Mouse (Mus musculus) cerebellum, adult 2 months (tissue): ENCODE data around the gene Dcxr. TPM values are rescaled to one million over a fixed set of nuclear protein-coding genes. Genes with fewer than 3 reads are reported as not detected.

Experiments used
- DNase-seq, 2 experiments: peaks; one replicate each; pipeline ENCODE4 v3.0.0; 2021
- H3K27ac ChIP-seq: fragments of 200-500 bp; 2 replicates; pipeline ENCODE4 v1.5.1; 2012; ENCODE audit warnings: low read length, control low read depth, inconsistent platforms; ENCODE audit not compliant: insufficient read depth
- H3K27me3 ChIP-seq: fragments of 200-500 bp; 2 replicates; pipeline ENCODE4 v1.6.1; 2012; ENCODE audit warnings: inconsistent platforms, mild to moderate bottlenecking, low read length, moderate library complexity; ENCODE audit not compliant: control insufficient read depth, insufficient read depth
- H3K4me1 ChIP-seq: fragments of 200-500 bp; 2 replicates; pipeline ENCODE4 v1.6.1; 2011; ENCODE audit warnings: low read length; ENCODE audit not compliant: control insufficient read depth, insufficient read depth
- H3K4me3 ChIP-seq: fragments of 200-500 bp; replicated peaks from 2 replicates; pipeline ENCODE3; 2011; ENCODE audit warnings: mild to moderate bottlenecking, low read depth, low read length, control low read depth; ENCODE audit not compliant: insufficient read depth
- CTCF ChIP-seq: fragments of 200-500 bp; IDR thresholded peaks from 2 replicates; pipeline ENCODE4 v1.5.1; 2011; ENCODE audit warnings: low read depth, mild to moderate bottlenecking, control low read depth, low read length, moderate library complexity, borderline replicate concordance; ENCODE audit not compliant: insufficient read depth
- POLR2A ChIP-seq: fragments of 200-500 bp; IDR thresholded peaks from 2 replicates; pipeline ENCODE4 v1.6.1; 2011; ENCODE audit warnings: low read length, control low read depth, borderline replicate concordance; ENCODE audit not compliant: insufficient read depth
- WGBS: fragments of 180-500 bp; shearing (Covaris S2); methylation state at CpG from one replicate; pipeline ENCODE4 v1.1.7; 2018; 5-methylcytosine and 5-hydroxymethylcytosine counted together
- polyA plus RNA-seq: library from polyadenylated mRNA; depleted of rRNA; stranded (reverse); fragments of >200 nt; gene quantifications from 2 replicates; pipeline ENCODE4 v1.2.3, GENCODE M21; 2012

Dcxr gene
- polyA plus RNA-seq, 1 experiment, result 36.5 TPM

GRCm38 (mm10) chr11:120710672-120711071 is 16.4 kb downstream of the Dcxr start:
- H3K4me3 ChIP-seq, result no peak overlapping the region
- H3K27ac ChIP-seq, result no peak overlapping the region
- no peaks in the 10 kb centered on the region for H3K27me3 ChIP-seq
- DNase-seq, result no peak
- peaks cover 12% of the 10 kb centered on the region for H3K4me1 ChIP-seq
- no peak for TF ChIP-seq CTCF
- no peak for TF ChIP-seq POLR2A
- WGBS, result 82% methylated on average over 5 of the region's 5 CpGs

- peaks cover 9% of the 10 kb centered on the region; the same call in 1 of the 2 replicates for H3K4me1 ChIP-seq
- TF ChIP-seq POLR2A (no peak), CTCF (no peak)
- WGBS, result 78% methylated on average over 2 of the region's 2 CpGs
Observed at GRCm38 (mm10) chr11:120709551-120709950, 17.5 kb downstream of the Dcxr start.

GRCm38 (mm10) chr11:120707969-120708368 is 19.1 kb downstream of the Dcxr start:
- peaks cover 13% of the 10 kb centered on the region for H3K4me1 ChIP-seq
- no peak for DNase-seq
- no peak for TF ChIP-seq POLR2A
- TF ChIP-seq CTCF, result no peak
- no peak overlapping the region for H3K27ac ChIP-seq
- WGBS, result 59% methylated on average over 5 of the region's 5 CpGs
- H3K4me3 ChIP-seq, result no peak overlapping the region
- no peaks in the 10 kb centered on the region for H3K27me3 ChIP-seq

More at GRCm38 (mm10) chr11:120709551-120709950, 17.5 kb downstream of the Dcxr start:
- Histone ChIP-seq H3K27me3 (no peaks in the 10 kb centered on the region), H3K4me3 (no peak overlapping the region), H3K27ac (no peak overlapping the region)
- no peak for DNase-seq

- DNase-seq, result no peak
- peaks cover 7% of the 10 kb centered on the region for H3K4me1 ChIP-seq
- H3K27ac ChIP-seq, result no peak overlapping the region
- no peaks in the 10 kb centered on the region for H3K27me3 ChIP-seq
- TF ChIP-seq POLR2A, result no peak
- no peak for TF ChIP-seq CTCF
- WGBS, result 41% methylated on average over 12 of the region's 12 CpGs
- no peak overlapping the region for H3K4me3 ChIP-seq
Observed at GRCm38 (mm10) chr11:120707225-120707624, 19.9 kb downstream of the Dcxr start.

- no peak overlapping the region for H3K27ac ChIP-seq
- WGBS, result 82% methylated on average over 5 of the region's 5 CpGs
- TF ChIP-seq CTCF (no peak), POLR2A (no peak)
- no peak for DNase-seq
- no peaks in the 10 kb centered on the region for H3K27me3 ChIP-seq
- H3K4me3 ChIP-seq, result no peak overlapping the region
- peaks cover 7% of the 10 kb centered on the region for H3K4me1 ChIP-seq
Observed at GRCm38 (mm10) chr11:120706120-120706519, 21.0 kb downstream of the Dcxr start.

- Histone ChIP-seq H3K27me3 (no peaks in the 10 kb centered on the region), H3K4me3 (no peak overlapping the region), H3K4me1 (peaks cover 7% of the 10 kb centered on the region), H3K27ac (no peak overlapping the region)
- TF ChIP-seq CTCF, result no peak
- TF ChIP-seq POLR2A, result no peak
- no peak for DNase-seq
- WGBS, result 56% methylated on average over 8 of the region's 8 CpGs
Observed at GRCm38 (mm10) chr11:120704486-120705325, 22.4 kb downstream of the Dcxr start.

GRCm38 (mm10) chr11:120703696-120704454 is 23.2 kb downstream of the Dcxr start:
- TF ChIP-seq CTCF, result no peak
- TF ChIP-seq POLR2A, result no peak
- Histone ChIP-seq H3K4me1 (peaks cover 7% of the 10 kb centered on the region), H3K27ac (no peak overlapping the region), H3K4me3 (no peak overlapping the region), H3K27me3 (no peaks in the 10 kb centered on the region)
- WGBS, result 46% methylated on average over 15 of the region's 15 CpGs
- DNase-seq, result no peak

- TF ChIP-seq POLR2A (no peak), CTCF (no peak)
- Histone ChIP-seq H3K27me3 (no peaks in the 10 kb centered on the region), H3K4me3 (no peak overlapping the region), H3K27ac (no peak overlapping the region), H3K4me1 (no peaks in the 10 kb centered on the region)
- DNase-seq, result no peak
- 61% methylated on average over 10 of the region's 10 CpGs for whole genome bisulfite sequencing
Observed at GRCm38 (mm10) chr11:120697741-120698140, 29.3 kb downstream of the Dcxr start.

GRCm38 (mm10) chr11:120696568-120696967 is 30.5 kb downstream of the Dcxr start:
- Histone ChIP-seq H3K27me3 (no peaks in the 10 kb centered on the region), H3K4me3 (no peak overlapping the region), H3K4me1 (peaks cover 4% of the 10 kb centered on the region), H3K27ac (no peak overlapping the region)
- 93% methylated on average over 6 of the region's 6 CpGs for WGBS
- TF ChIP-seq POLR2A (no peak), CTCF (no peak)
- no peak for DNase-seq
